Mouse (Mus musculus) stomach, postnatal 0 days (tissue): ENCODE measurements around the gene Aim2.

Source experiments
- CTCF ChIP-seq: IDR thresholded peaks from 2 replicates; pipeline ENCODE4 v1.5.1; 2016; ENCODE audit warnings: antibody characterized with exemption, low read depth, mild to moderate bottlenecking, moderate library complexity
- EP300 ChIP-seq: optimal IDR thresholded peaks from 2 replicates; pipeline ENCODE3; 2016; ENCODE audit warnings: antibody characterized with exemption

- TF ChIP-seq CTCF (no peak), EP300 (no peak)
Observed at GRCm38 (mm10) chr1:173440681-173441080, 90.0 kb downstream of the Aim2 start.
